Mouse (Mus musculus) c-Kit-negative CD71-positive TER-119-positive erythroid progenitor cells, embryonic 14.5 days (primary cell): ENCODE measurements around the gene Rplp2.

ENCODE experiments used
- DNase-seq: peaks from one replicate; pipeline ENCODE4 v3.0.0-alpha.2; 2013; ENCODE audit warnings: low read depth, low spot score

Rplp2 gene

GRCm38 (mm10) chr7:141466607-141467148 is 19.5 kb downstream of the Rplp2 start:
- DNase-seq: no peak

DNA sequence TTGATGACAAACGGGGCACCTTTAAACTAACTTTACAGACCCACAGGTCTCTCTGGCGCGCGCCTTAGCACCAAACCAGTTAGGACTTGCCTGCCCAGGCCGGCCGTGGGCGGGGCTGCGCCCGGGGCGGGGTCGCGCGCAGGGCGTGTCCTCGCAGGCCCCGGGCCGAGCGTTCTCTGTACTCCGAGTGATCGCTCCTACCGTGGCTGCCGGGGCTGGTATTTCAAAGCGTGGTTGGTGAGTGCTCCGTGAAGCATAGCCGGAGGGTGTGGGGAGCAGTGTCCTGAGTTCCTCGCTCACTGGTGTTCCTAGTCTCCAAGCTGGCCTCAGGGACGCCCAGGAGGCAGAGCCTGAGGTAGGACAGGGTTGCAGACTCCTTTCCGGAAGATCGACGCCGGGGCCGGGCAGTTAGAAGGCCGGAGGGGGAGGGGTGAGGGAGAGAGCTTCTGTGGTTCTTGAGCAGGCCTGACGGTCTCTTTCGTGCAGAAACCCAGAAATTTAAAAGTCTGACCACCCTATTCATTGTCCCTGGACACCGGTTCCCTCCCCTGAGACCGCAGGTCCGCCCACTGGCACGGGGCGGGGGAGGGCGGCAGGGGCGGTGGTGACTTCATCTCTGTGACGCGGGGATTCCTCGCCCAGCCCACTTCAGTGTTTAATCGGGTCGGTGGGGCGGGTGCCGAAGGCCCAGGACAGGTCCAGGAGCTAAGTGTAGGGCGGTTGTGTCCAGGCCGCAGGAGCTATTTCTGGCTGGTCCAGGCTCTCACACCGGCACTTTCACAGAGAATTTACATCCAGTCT is 20.3 kb downstream of the Rplp2 start, which contains the start of gene Cd151:
Gene Cd151, plus strand, starts transcription at position 163 of the 801 bp plus-strand sequence.
- peak; percentile 79 for DNase-seq

DNA sequence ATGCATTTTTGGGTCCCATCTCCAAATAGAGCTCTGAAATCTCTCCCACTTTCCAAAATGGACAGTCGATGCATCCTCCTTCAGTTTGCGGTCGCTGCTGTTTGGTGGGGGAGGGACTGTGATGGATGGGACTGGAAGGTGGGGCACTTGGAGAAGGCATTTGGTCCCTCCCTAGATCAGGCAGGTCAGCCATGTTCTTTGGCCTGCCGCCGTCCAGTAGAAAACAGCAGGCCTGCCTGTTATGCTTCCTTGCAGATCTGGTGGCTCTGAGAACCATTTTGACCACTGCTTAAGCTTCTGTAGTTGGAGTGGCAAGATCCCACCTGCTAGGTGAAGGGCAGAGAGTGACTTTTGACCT is 21.0 kb downstream of the Rplp2 start:
- no peak for DNase-seq

DNA sequence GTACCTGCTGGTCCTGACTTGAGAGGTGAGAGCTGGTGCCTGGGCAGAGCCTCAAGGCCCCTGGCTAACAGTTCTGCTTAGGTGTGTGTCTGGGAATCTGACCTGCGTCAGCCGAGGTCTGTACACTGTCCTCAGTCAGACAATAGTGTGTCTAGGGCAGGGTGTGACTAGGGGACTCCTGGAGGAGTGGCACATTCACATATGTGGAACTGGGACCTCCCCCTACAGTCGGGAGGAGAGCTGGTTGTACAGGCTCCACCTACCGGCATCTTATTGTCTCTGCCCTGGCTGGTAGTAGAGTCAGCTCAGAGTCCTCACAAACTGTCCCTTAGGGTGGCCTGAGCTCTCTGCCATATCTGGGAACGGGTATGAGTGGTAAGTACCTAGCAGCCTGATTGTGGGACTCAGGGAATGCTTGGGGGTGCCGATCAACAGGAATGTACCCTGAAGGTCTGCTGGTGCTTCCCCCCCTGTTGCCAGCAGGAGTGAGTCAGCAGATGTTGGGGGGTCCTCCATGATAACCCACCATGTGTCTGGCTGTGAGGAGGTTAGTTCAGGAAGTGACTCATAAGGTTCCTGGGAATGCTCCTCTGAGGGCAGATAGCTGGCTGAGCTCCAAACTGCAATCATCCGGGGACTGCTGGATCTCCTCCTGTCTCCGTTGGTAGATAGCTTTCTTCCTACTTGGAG is 21.5 kb downstream of the Rplp2 start:
- DNase-seq: no peak

GRCm38 (mm10) chr7:141469352-141469751 is 22.2 kb downstream of the Rplp2 start:
- DNase-seq: no peak

- DNase-seq: no peak
Measured at GRCm38 (mm10) chr7:141469901-141470636, 22.9 kb downstream of the Rplp2 start.

- DNase-seq: no peak
Measured at GRCm38 (mm10) chr7:141470637-141470944, 23.4 kb downstream of the Rplp2 start.

- DNase-seq: no peak
Measured at GRCm38 (mm10) chr7:141471236-141471635, 24.1 kb downstream of the Rplp2 start.

- DNase-seq: no peak
Measured at GRCm38 (mm10) chr7:141472226-141472625, 25.1 kb downstream of the Rplp2 start.

DNA sequence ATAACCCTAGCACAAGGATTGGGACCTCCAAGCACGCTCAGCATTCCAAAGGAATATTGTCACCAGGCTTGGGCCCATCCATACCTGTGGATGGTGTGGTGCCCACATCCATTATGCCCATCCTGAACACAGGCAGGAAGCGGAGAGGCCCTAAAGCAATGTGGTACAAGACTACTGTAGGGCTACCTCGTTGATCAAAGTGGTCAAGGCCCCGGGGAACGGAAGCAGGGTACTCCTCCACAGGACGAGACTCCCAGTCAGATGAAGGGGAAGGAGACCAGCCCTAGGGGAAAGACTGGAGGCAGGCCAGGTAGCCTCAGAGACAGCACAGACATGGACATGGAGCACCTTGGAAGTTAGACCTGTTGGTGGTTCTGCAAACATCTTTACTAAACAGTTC is 25.6 kb downstream of the Rplp2 start:
- DNase-seq: no peak

- no peak for DNase-seq
Measured at GRCm38 (mm10) chr7:141474160-141474559, 27.0 kb downstream of the Rplp2 start.

DNA sequence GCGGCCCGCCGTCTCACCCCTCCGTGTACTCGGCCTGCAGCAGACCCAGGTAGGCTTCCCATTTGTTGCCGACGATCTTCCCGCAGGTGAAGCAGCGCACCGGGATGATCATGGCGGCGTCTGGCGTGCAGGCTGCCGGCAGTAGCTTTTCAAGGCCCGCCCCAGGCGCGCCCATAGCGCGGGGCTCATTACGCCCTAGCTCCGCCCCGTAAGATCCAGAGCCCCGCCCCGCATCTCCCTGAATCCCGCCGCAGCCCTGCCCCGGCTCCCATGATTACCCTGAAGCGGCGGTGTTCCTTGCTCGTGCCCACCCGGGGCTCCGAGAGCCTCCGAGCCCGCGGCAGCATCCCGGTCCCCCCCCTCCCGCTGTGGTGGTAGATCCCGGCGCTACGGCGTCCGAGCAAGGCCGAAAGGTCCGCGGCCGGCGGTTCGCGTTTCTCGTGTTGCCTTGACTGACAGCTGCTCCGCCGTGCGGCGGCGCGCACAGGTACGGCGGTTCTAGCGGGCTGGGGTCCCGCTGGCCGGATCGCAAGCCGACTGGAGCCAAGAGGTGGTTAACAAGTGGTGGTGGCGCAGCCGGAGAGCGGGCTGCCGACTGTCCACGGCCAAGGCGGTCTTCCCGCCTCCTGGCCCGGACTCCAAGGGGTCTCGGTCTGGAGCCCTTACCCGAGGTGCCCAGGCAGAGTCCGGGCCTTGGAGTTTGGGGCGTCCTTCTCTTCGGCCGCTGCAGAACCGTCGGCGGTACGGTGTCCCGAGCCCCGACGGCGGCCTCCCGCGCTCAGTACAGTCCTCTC is 28.0 kb downstream of the Rplp2 start, which contains the start of the genes Polr2l and Tspan4:
Gene Polr2l, minus strand, starts transcription at position 122 of the 794 bp plus-strand sequence.
Gene Tspan4, plus strand, starts transcription at position 230 of the 794 bp plus-strand sequence.
- peak; percentile 81 for DNase-seq

DNA sequence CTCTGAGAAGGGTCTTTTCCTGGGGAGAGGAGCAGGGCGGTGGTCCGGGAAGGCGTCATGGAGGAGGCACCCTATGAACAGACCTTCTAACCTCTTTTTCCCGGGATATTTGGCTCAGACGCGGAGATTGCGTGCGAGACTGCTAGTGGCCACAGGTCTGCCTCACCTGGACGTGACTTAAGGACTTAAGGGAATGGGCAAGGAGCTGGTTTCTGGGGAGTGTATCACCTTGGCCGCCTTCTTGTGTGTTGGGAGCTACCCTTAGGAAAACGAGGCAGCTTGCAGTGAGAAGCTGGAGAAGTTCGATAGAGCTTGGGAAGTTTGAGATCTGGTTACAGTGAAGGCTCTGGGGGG is 28.6 kb downstream of the Rplp2 start:
- DNase-seq: no peak

GRCm38 (mm10) chr7:141476226-141476980 is 29.2 kb downstream of the Rplp2 start:
- no peak for DNase-seq

DNA sequence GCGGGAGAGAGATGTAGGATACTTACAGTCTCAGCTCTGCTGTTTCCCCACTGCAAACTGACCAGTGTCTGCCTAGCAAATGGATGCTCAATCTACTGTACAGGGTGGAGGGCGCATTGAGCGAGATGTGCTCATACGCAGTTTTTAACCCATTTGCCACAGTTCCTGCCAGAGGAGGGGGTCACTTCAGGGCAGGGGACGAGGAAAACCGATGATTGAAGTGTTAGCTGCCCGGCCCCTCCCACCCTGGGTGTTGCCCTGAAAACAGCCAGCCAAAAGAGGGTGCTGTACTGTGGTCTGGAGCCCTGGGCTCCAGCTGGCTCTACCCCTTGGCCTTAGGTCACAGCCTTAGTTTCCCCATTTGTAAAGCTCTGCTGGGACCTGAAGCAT is 29.8 kb downstream of the Rplp2 start:
- DNase-seq: no peak

GRCm38 (mm10) chr7:141477578-141478269 is 30.6 kb downstream of the Rplp2 start:
- no peak for DNase-seq

DNA sequence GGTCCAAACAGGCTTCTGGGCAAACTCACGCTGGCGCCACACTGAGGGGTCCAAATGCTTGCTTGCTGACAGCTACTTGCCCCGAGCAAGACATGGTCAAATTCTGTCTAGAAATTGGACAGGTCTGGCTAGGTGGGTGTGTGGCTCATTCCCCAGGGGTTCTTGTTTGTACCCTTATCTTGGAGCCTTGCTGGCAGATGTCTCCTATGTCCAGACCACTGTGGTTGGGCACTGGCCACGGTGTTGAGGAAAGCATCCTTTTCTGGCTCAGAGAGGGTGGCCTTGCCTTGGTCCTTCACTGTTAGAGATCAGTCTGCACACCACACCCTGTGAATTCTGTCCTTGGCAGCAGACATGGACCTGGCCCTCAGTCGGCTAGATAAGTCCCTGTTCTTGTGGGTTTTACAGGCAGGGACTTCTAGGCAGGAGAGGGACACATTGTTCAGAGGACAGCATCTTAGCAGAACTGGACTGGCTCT is 31.1 kb downstream of the Rplp2 start:
- no peak for DNase-seq

DNA sequence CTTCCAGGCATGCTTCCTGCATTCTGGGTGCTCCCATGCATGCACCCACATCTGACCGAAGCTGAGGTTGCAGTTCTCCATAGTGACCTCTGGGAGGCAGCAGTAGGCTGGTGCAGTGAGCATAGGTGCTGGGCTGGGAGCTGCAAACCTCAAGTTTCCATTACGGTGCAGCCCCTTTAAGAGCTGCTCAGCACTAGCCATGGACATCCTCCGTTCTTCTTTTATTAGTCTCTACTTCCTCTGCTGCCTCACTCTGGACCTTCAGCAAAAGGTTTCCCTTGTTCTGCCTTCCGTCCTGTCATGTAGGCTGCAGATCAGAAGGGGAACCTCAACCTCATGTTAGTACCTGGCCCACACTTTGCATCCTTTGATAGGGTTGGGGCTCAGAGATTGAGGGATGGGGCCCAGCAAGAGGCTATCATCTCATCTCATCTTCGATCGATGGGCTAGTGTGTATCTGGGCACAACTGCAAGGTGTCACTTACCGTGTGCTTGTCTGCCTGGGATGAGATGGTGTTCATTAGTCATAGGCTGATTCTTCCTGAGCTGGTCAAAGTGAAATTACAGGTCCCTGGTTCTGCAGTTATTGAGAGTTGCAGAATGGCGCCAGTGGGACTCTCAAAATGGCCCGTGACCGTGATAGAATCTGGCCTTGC is 33.8 kb downstream of the Rplp2 start:
- DNase-seq: peak; percentile 68
